Mouse (Mus musculus) kidney, adult 9 months (tissue): ENCODE measurements around the gene Helt.
A peak's percentile ranks its signal among the peaks of the same experiment; 100 is the strongest.

Experiments
- DNase-seq: peaks from one replicate; pipeline ENCODE4 v3.0.0; 2022

Gene Helt

GRCm38 (mm10) chr8:46294181-46294892 is at the start of gene Helt:
Helt (minus strand) TSS chr8:46294671.
- no peak for DNase-seq

GRCm38 (mm10) chr8:46342272-46342671 is 47.8 kb upstream of the Helt start:
- DNase-seq = no peak

- DNase-seq = no peak
These were observed 46.2 kb upstream of the Helt start for GRCm38 (mm10) chr8:46340381-46341273.

- DNase-seq = no peak
These were observed 44.8 kb upstream of the Helt start for GRCm38 (mm10) chr8:46339317-46339716.

- no peak for DNase-seq
These were observed 41.9 kb upstream of the Helt start for GRCm38 (mm10) chr8:46336351-46336750.

- DNase-seq = peak; percentile 54
These were observed 38.1 kb upstream of the Helt start for GRCm38 (mm10) chr8:46332389-46333061.

GRCm38 (mm10) chr8:46331801-46332200 is 37.3 kb upstream of the Helt start:
- DNase-seq = peak; percentile 78

- no peak for DNase-seq
These were observed 34.9 kb upstream of the Helt start for GRCm38 (mm10) chr8:46329396-46329795.

- DNase-seq = peak; percentile 73
These were observed 32.8 kb upstream of the Helt start for GRCm38 (mm10) chr8:46327284-46327683.

GRCm38 (mm10) chr8:46326715-46327114 is 32.2 kb upstream of the Helt start:
- no peak for DNase-seq

- no peak for DNase-seq
These were observed 30.2 kb upstream of the Helt start for GRCm38 (mm10) chr8:46324676-46325075.

- no peak for DNase-seq
These were observed 29.3 kb upstream of the Helt start for GRCm38 (mm10) chr8:46323672-46324191.

GRCm38 (mm10) chr8:46322833-46323232 is 28.4 kb upstream of the Helt start:
- DNase-seq = no peak

- no peak for DNase-seq
These were observed 27.9 kb upstream of the Helt start for GRCm38 (mm10) chr8:46322421-46322820.

- DNase-seq = no peak
These were observed 24.3 kb upstream of the Helt start for GRCm38 (mm10) chr8:46318802-46319201.

GRCm38 (mm10) chr8:46317161-46317560 is 22.7 kb upstream of the Helt start:
- peak; percentile 90 for DNase-seq

- no peak for DNase-seq
These were observed 19.3 kb upstream of the Helt start for GRCm38 (mm10) chr8:46313798-46314197.

- peak; percentile 85 for DNase-seq
These were observed 16.7 kb upstream of the Helt start for GRCm38 (mm10) chr8:46311159-46311558.

GRCm38 (mm10) chr8:46308189-46308588 is 13.7 kb upstream of the Helt start:
- no peak for DNase-seq

GRCm38 (mm10) chr8:46305733-46306349 is 11.4 kb upstream of the Helt start:
- peak; percentile 68 for DNase-seq

- DNase-seq = no peak
These were observed 7.7 kb upstream of the Helt start for GRCm38 (mm10) chr8:46302121-46302520.

GRCm38 (mm10) chr8:46298847-46299246 is 4.4 kb upstream of the Helt start:
- DNase-seq = no peak

- no peak for DNase-seq
These were observed 2.1 kb upstream of the Helt start for GRCm38 (mm10) chr8:46296551-46296950.
